Mouse (Mus musculus) midbrain, embryonic 13.5 days (tissue): Measurements from ENCODE around the gene Soga1. TPM values are rescaled to one million over a fixed set of nuclear protein-coding genes. Genes with fewer than 3 reads are reported as not detected.

Experiments
- ATAC-seq: fragments of 200-750 bp; cut with Nextera tagmentation; 2 replicates; pipeline ENCODE4 v1.8.0; 2017; ENCODE audit warnings: mild to moderate bottlenecking, moderate TSS enrichment, moderate library complexity
- H3K27ac ChIP-seq: fragments of 300-500 bp; sonication (generic); 2 replicates; pipeline ENCODE4 v1.5.1; 2015; ENCODE audit warnings: inconsistent platforms, mild to moderate bottlenecking, moderate library complexity
- H3K27me3 ChIP-seq: fragments of 300-500 bp; sonication (generic); 2 replicates; pipeline ENCODE4 v1.6.1; 2015; ENCODE audit warnings: mild to moderate bottlenecking, inconsistent platforms
- H3K36me3 ChIP-seq: fragments of 300-500 bp; sonication (generic); 2 replicates; pipeline ENCODE4 v1.6.1; 2015; ENCODE audit warnings: mild to moderate bottlenecking, inconsistent platforms
- H3K4me1 ChIP-seq: fragments of 300-500 bp; sonication (generic); replicated peaks from 2 replicates; pipeline ENCODE4 v1.6.1; 2015; ENCODE audit warnings: inconsistent platforms
- H3K4me2 ChIP-seq: fragments of 300-500 bp; sonication (generic); replicated peaks from 2 replicates; pipeline ENCODE4 v1.6.1; 2015; ENCODE audit warnings: moderate library complexity, mild to moderate bottlenecking, inconsistent platforms
- H3K4me3 ChIP-seq: fragments of 300-500 bp; sonication (generic); replicated peaks from 2 replicates; pipeline ENCODE4 v1.5.1; 2015; ENCODE audit warnings: mild to moderate bottlenecking, inconsistent platforms
- H3K9ac ChIP-seq: fragments of 300-500 bp; sonication (generic); replicated peaks from 2 replicates; pipeline ENCODE4 v1.6.1; 2015; ENCODE audit warnings: mild to moderate bottlenecking, inconsistent platforms
- H3K9me3 ChIP-seq: fragments of 300-500 bp; sonication (generic); 2 replicates; pipeline ENCODE4 v1.6.1; 2016; ENCODE audit warnings: mild to moderate bottlenecking, inconsistent platforms
- WGBS: fragments of 180-500 bp; shearing (Covaris S2); methylation state at CpG from one replicate; pipeline ENCODE4 v1.1.7; 2015; 5-methylcytosine and 5-hydroxymethylcytosine counted together
- polyA plus RNA-seq: library from polyadenylated mRNA; unstranded; fragments of >200 nt; fragmentation: Nextera tagmentation; extraction: Ambion mirVana; gene quantifications from 2 replicates; pipeline ENCODE4 v1.2.1, GENCODE M21; 2015

The Soga1 gene
- polyA plus RNA-seq, 1 experiment from 2014 or later = 6.4 TPM

DNA sequence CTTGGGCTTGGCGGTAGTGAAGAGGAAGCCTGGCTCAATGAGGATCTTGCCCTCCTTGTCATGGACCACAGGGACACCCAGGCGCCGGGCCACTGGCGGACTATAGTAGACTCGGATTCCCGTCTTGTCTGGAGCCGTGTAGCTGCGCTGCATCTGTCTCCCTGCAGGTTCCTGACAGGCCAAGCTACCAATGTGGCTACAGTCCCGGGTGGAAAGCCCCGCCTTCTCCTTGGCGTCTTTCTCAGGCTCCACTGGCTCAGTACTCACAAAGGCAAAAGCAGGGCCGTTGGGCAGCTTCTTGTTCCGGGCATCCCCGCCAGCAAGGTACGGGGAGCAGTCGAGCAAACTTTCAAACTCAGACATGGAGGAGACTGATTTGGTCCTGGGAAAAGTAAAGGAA lies 57.9 kb downstream of the Soga1 start:
- Histone ChIP-seq H3K4me1 (no peaks in the 10 kb centered on the region), H3K9me3 (peaks cover 4% of the 10 kb centered on the region; the same call in 1 of the 2 replicates), H3K9ac (no peak overlapping the region), H3K4me2 (no peak overlapping the region), H3K4me3 (no peak overlapping the region), H3K27me3 (no peaks in the 10 kb centered on the region), H3K27ac (no peak overlapping the region), H3K36me3 (peaks cover 99% of the 10 kb centered on the region)
- 96% methylated on average over 16 of the region's 16 CpGs for WGBS
- ATAC-seq = no peak

GRCm38 (mm10) chr2:157019228-157019627 lies 59.8 kb downstream of the Soga1 start:
- H3K9ac ChIP-seq = no peak overlapping the region
- WGBS = 89% methylated on average over 4 of the region's 4 CpGs
- no peaks in the 10 kb centered on the region for H3K9me3 ChIP-seq
- no peak overlapping the region for H3K27ac ChIP-seq
- peaks cover 99% of the 10 kb centered on the region for H3K36me3 ChIP-seq
- no peaks in the 10 kb centered on the region for H3K27me3 ChIP-seq
- H3K4me3 ChIP-seq = no peak overlapping the region
- no peaks in the 10 kb centered on the region for H3K4me1 ChIP-seq
- no peak for ATAC-seq
- H3K4me2 ChIP-seq = no peak overlapping the region

DNA sequence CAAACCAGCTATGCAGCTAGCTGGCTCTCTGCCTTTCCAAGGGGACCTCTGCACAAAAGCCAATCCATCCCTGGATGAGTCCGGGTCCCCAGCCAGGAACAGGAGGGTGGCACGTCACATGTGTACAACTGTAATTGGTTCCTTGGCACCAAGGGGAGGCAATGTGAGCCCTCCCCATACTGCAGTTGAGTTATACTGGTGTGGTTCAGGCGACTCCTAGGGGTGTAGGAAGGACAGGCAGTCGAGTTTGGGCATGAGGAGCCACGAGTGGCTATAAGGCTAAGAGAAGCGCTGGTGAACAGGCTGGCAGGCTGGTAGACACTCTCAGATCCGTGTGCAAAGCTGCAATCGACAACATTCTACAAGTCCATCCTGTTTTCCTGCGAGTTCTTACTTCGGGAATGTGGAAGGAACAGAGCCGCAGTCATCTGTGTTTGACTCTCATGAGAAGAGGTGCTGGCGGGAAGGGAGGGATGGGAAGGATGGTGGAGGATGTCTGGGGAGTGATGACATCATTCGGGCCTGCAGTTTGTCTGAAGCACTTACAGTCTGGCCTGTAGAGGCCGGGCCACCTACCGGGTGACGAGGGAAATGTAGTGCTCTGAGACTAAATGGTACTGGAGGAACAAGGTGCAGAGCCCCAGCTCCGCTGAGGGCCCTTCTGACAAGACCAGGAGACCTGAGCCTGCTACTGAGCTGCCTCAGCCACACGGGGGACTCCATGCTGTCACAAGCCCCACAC lies 62.4 kb downstream of the Soga1 start:
- no peaks in the 10 kb centered on the region for H3K9me3 ChIP-seq
- 89% methylated on average over 18 of the region's 18 CpGs for WGBS
- H3K4me2 ChIP-seq = no peak overlapping the region
- H3K27me3 ChIP-seq = no peaks in the 10 kb centered on the region
- no peak for ATAC-seq
- no peak overlapping the region for H3K27ac ChIP-seq
- no peak overlapping the region for H3K4me3 ChIP-seq
- H3K36me3 ChIP-seq = peaks cover 85% of the 10 kb centered on the region
- no peaks in the 10 kb centered on the region for H3K4me1 ChIP-seq
- H3K9ac ChIP-seq = no peak overlapping the region

DNA sequence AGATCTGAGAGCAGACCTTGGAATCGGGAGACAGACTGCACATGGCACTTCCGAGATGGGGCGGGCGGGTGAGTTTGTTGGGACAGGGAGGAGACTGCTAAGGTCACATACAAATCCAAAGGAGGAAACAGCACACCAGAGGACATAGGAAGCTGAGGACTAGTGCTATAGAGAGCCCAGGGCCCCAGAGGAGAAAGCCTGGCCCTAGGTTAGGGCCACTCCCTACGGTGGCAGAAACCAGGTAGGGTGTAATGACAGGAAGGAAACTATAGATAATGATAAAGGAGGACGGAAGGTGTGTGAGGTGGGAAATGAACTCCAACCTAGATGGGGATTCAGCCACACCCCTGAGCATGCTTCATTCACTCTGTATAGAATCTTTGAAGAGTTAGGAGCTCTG lies 66.7 kb downstream of the Soga1 start:
- H3K36me3 ChIP-seq = peaks cover 42% of the 10 kb centered on the region
- 90% methylated on average over 6 of the region's 6 CpGs for WGBS
- ATAC-seq = no peak

GRCm38 (mm10) chr2:157010634-157011310 lies 68.3 kb downstream of the Soga1 start:
- Histone ChIP-seq H3K9me3 (no peaks in the 10 kb centered on the region), H3K36me3 (peaks cover 26% of the 10 kb centered on the region), H3K27me3 (no peaks in the 10 kb centered on the region), H3K4me1 (peaks cover 14% of the 10 kb centered on the region), H3K27ac (no peak overlapping the region), H3K4me3 (no peak overlapping the region), H3K9ac (no peak overlapping the region), H3K4me2 (no peak overlapping the region)
- no peak for ATAC-seq
- 63% methylated on average over 11 of the region's 11 CpGs for WGBS

More for the DNA sequence above, 66.7 kb downstream of the Soga1 start:
- Histone ChIP-seq H3K9me3 (no peaks in the 10 kb centered on the region), H3K27me3 (no peaks in the 10 kb centered on the region), H3K27ac (no peak overlapping the region), H3K4me1 (peaks cover 2% of the 10 kb centered on the region), H3K4me3 (no peak overlapping the region), H3K9ac (no peak overlapping the region), H3K4me2 (no peak overlapping the region)

GRCm38 (mm10) chr2:157010121-157010520 lies 68.9 kb downstream of the Soga1 start:
- H3K4me2 ChIP-seq = no peak overlapping the region
- no peaks in the 10 kb centered on the region for H3K27me3 ChIP-seq
- peaks cover 19% of the 10 kb centered on the region for H3K36me3 ChIP-seq
- H3K9ac ChIP-seq = no peak overlapping the region
- H3K4me3 ChIP-seq = no peak overlapping the region
- H3K4me1 ChIP-seq = peaks cover 16% of the 10 kb centered on the region
- no peak for ATAC-seq
- no peaks in the 10 kb centered on the region for H3K9me3 ChIP-seq
- no peak overlapping the region for H3K27ac ChIP-seq

- Histone ChIP-seq H3K27ac (no peak overlapping the region), H3K4me3 (no peak overlapping the region), H3K4me1 (peaks cover 16% of the 10 kb centered on the region), H3K27me3 (no peaks in the 10 kb centered on the region), H3K9ac (no peak overlapping the region), H3K36me3 (0 out of 2 replicates have a peak, but pooled peaks cover 4% of the 10 kb centered on the region), H3K9me3 (no peaks in the 10 kb centered on the region), H3K4me2 (no peak overlapping the region)
- ATAC-seq = no peak
Observed at GRCm38 (mm10) chr2:157008509-157008908, 70.5 kb downstream of the Soga1 start.

DNA sequence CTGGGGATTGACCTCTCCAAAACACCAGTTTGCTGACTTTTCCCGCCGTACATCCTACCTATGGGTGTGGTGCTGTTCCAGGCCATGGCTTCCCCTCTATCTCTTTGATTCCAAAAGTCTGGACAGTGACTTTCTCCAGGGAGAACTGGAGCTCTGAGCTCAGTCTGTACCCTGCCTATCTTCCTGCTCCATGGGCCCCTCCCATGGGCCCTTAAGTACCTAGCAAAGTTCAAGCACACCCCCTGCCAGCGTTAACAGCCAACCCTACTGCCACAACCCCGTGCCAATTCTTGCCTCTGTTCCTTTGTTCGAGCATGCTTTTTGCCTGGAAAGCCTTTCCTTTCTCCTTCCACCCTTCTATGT lies 71.8 kb downstream of the Soga1 start:
- Histone ChIP-seq H3K4me3 (peak overlapping the region; percentile 58), H3K4me2 (peak overlapping the region; percentile 97), H3K9me3 (no peaks in the 10 kb centered on the region), H3K27me3 (no peaks in the 10 kb centered on the region), H3K4me1 (peaks cover 16% of the 10 kb centered on the region), H3K9ac (peak overlapping the region; percentile 77), H3K36me3 (0 out of 2 replicates have a peak, but pooled peaks cover 4% of the 10 kb centered on the region), H3K27ac (peak overlapping the region; percentile 68)
- peak; percentile 35; the same call in 1 of the 2 replicates for ATAC-seq
- WGBS = 31% methylated on average over 5 of the region's 5 CpGs

GRCm38 (mm10) chr2:157006511-157007233 lies 72.4 kb downstream of the Soga1 start, which contains the start of gene Dsn1:
Gene Dsn1, minus strand, starts transcription at chr2:157007154.
- Histone ChIP-seq H3K9me3 (no peaks in the 10 kb centered on the region), H3K9ac (peak within 1 kb of the TSS; percentile 77), H3K27me3 (no peaks in the 10 kb centered on the region), H3K4me2 (peak within 1 kb of the TSS; percentile 97), H3K36me3 (0 out of 2 replicates have a peak, but pooled peaks cover 5% of the 10 kb centered on the region), H3K4me3 (peak within 1 kb of the TSS; percentile 58), H3K27ac (peak within 1 kb of the TSS; percentile 68), H3K4me1 (peaks cover 16% of the 10 kb centered on the region)
- WGBS = under 1% methylated on average over 56 of the region's 56 CpGs
- ATAC-seq = peak; percentile 89

- H3K9ac ChIP-seq = no peak overlapping the region
- no peak overlapping the region for H3K4me2 ChIP-seq
- no peak for ATAC-seq
- H3K4me1 ChIP-seq = peaks cover 14% of the 10 kb centered on the region
- no peak overlapping the region for H3K4me3 ChIP-seq
- H3K27ac ChIP-seq = no peak overlapping the region
- H3K9me3 ChIP-seq = no peaks in the 10 kb centered on the region
- WGBS = 90% methylated on average over 4 of the region's 4 CpGs
- peaks cover 17% of the 10 kb centered on the region for H3K36me3 ChIP-seq
- no peaks in the 10 kb centered on the region for H3K27me3 ChIP-seq
Observed at GRCm38 (mm10) chr2:157002321-157002720, 76.7 kb downstream of the Soga1 start.

GRCm38 (mm10) chr2:156998263-156998662 lies 80.8 kb downstream of the Soga1 start:
- no peak overlapping the region for H3K4me2 ChIP-seq
- H3K4me3 ChIP-seq = no peak overlapping the region
- H3K9ac ChIP-seq = no peak overlapping the region
- no peaks in the 10 kb centered on the region for H3K9me3 ChIP-seq
- no peaks in the 10 kb centered on the region for H3K4me1 ChIP-seq
- H3K27ac ChIP-seq = no peak overlapping the region
- WGBS = 93% methylated on average over 5 of the region's 5 CpGs
- no peak for ATAC-seq
- no peaks in the 10 kb centered on the region for H3K27me3 ChIP-seq
- peaks cover 34% of the 10 kb centered on the region for H3K36me3 ChIP-seq

GRCm38 (mm10) chr2:156996576-156996975 lies 82.5 kb downstream of the Soga1 start:
- Histone ChIP-seq H3K9ac (no peak overlapping the region), H3K9me3 (no peaks in the 10 kb centered on the region), H3K27ac (no peak overlapping the region), H3K36me3 (peaks cover 29% of the 10 kb centered on the region), H3K4me1 (no peaks in the 10 kb centered on the region), H3K27me3 (no peaks in the 10 kb centered on the region), H3K4me2 (no peak overlapping the region), H3K4me3 (no peak overlapping the region)
- ATAC-seq = no peak
- WGBS = 68% methylated on average over 6 of the region's 6 CpGs
